Mouse (Mus musculus): ENCODE data around the gene Ddit4.

- no peak for TF ChIP-seq CTCF (IDR thresholded peaks at IDR 0.05; ENCODE audit: control insufficient read depth, insufficient read depth, low read length)
- TF ChIP-seq POLR2A (IDR thresholded peaks at IDR 0.05; ENCODE audit: borderline replicate concordance, control insufficient read depth, low read depth, low read length), result no peak
Observed at GRCm38 (mm10) chr10:59992024-59992423, 40.4 kb upstream of the Ddit4 start.

Data from bone marrow, adult 2 months (tissue).